Mouse (Mus musculus) bone marrow macrophage, adult 2 months (primary cell): ENCODE results near the gene Car6.

Source experiments
- CTCF ChIP-seq: IDR thresholded peaks from 2 replicates; pipeline ENCODE4 v1.5.1; 2012; ENCODE audit warnings: low read depth, mild to moderate bottlenecking, low read length, moderate library complexity
- POLR2A ChIP-seq: IDR thresholded peaks from 2 replicates; pipeline ENCODE4 v1.6.1; 2012; ENCODE audit warnings: mild to moderate bottlenecking, low read depth, low read length, borderline replicate concordance

- TF ChIP-seq CTCF, result no peak
- TF ChIP-seq POLR2A, result no peak
Observed at GRCm38 (mm10) chr4:150198268-150198667, 2.9 kb downstream of the Car6 start.
